Mouse (Mus musculus) adrenal gland, postnatal 36 days (tissue): ENCODE measurements around the gene Mylpf. TPM values are rescaled to one million over a fixed set of nuclear protein-coding genes. Genes with fewer than 3 reads are reported as not detected.

Experiments used
- DNase-seq, 2 experiments: peaks; one replicate each; pipeline ENCODE4 v3.0.0; 2021; ENCODE audit warnings: mixed read lengths in 1 of 2
- total RNA-seq, 2 experiments: library from RNA; stranded (reverse); gene quantifications; 2 replicates each; pipeline ENCODE4 v1.2.3; 2021

Gene Mylpf
- total RNA-seq, 2 experiments from 2014 or later = 1.9 to 2.7 TPM

GRCm38 (mm10) chr7:127206606-127207005 is 2.1 kb upstream of the Mylpf start:
- no peak for DNase-seq

GRCm38 (mm10) chr7:127207374-127208294 is 1.1 kb upstream of the Mylpf start:
- peak in 1 of 2 experiments; percentile 27 for DNase-seq

GRCm38 (mm10) chr7:127208295-127208552 is 466 bp upstream of the Mylpf start, which contains the start of gene Tbc1d10b:
TSS of gene Tbc1d10b (minus strand) at chr7:127208468.
- DNase-seq = no peak

- no peak for DNase-seq
Measured at GRCm38 (mm10) chr7:127209851-127210250, 1.2 kb downstream of the Mylpf start.

- DNase-seq = no peak
Measured at GRCm38 (mm10) chr7:127210266-127210665, 1.6 kb downstream of the Mylpf start.

- no peak for DNase-seq
Measured at GRCm38 (mm10) chr7:127211014-127211745, 2.5 kb downstream of the Mylpf start.

- DNase-seq = no peak
Measured at GRCm38 (mm10) chr7:127212432-127213250, 4.0 kb downstream of the Mylpf start.

GRCm38 (mm10) chr7:127213485-127213884 is 4.8 kb downstream of the Mylpf start:
- DNase-seq = peak; percentile 40 to 62

GRCm38 (mm10) chr7:127213930-127214329 is 5.2 kb downstream of the Mylpf start:
- no peak for DNase-seq

- DNase-seq = no peak
Measured at GRCm38 (mm10) chr7:127214521-127214920, 5.8 kb downstream of the Mylpf start.

- peak; percentile 64 to 69 for DNase-seq
Measured at GRCm38 (mm10) chr7:127214981-127215871, 6.5 kb downstream of the Mylpf start.

- DNase-seq = no peak
Measured at GRCm38 (mm10) chr7:127216307-127216706, 7.6 kb downstream of the Mylpf start.

- DNase-seq = no peak
Measured at GRCm38 (mm10) chr7:127217475-127217874, 8.8 kb downstream of the Mylpf start.

GRCm38 (mm10) chr7:127217901-127218642 is 9.4 kb downstream of the Mylpf start:
- DNase-seq = no peak

- DNase-seq = no peak
Measured at GRCm38 (mm10) chr7:127218670-127219069, 10.0 kb downstream of the Mylpf start.

GRCm38 (mm10) chr7:127220440-127220839 is 11.8 kb downstream of the Mylpf start:
- no peak for DNase-seq

- no peak for DNase-seq
Measured at GRCm38 (mm10) chr7:127223106-127223505, 14.4 kb downstream of the Mylpf start.

- DNase-seq = no peak
Measured at GRCm38 (mm10) chr7:127223515-127224478, 15.1 kb downstream of the Mylpf start.

- DNase-seq = no peak
Measured at GRCm38 (mm10) chr7:127224616-127225015, 15.9 kb downstream of the Mylpf start.
